Mouse (Mus musculus) heart, postnatal 0 days (tissue): ENCODE results near the gene Zpbp2.

Experiments used
- CTCF ChIP-seq: IDR thresholded peaks from 2 replicates; pipeline ENCODE4 v1.5.1; 2016; ENCODE audit warnings: antibody characterized with exemption, control low read depth, low read depth
- EP300 ChIP-seq: IDR thresholded peaks from 2 replicates; pipeline ENCODE4 v1.6.1; 2016; ENCODE audit warnings: antibody characterized with exemption, low read depth

DNA sequence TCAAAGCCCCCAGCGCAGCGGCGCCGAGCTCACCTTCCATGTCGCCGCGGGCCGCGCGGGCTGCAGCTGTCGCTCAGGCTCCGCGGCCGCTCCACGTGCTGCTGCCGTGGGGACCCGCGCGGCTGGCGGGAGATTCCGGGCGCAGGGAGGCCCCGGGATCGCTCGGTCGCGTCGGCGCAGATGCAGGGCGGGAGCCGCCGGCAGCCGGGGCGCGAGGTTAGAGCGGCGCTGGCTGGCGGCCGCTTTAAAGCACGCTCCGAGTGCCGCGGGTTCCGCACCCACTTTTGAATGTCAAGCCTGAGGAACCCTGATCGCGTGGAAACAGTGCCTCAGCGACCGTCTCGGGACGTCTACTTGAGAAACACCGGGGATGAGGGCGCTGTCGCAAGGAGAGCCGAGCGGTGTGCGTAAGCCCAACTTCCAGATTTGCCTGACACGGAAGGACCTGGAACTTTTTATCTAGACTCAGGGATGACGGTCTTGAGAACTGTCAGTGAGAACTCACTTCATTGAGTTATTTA is 5.1 kb upstream of the Zpbp2 start, which contains the start of gene Ikzf3:
- TF ChIP-seq CTCF (no peak), EP300 (no peak)
